Mouse (Mus musculus): ENCODE measurements at regions not wholly inside any gene's neighbourhood (a gene's known extent, or its start where the extent isn't known, plus 50 kb on each side); places are given as distances from the start of the nearest gene placed in this dataset.
A peak's percentile ranks its signal among the peaks of the same experiment; 100 is the strongest.

DNA sequence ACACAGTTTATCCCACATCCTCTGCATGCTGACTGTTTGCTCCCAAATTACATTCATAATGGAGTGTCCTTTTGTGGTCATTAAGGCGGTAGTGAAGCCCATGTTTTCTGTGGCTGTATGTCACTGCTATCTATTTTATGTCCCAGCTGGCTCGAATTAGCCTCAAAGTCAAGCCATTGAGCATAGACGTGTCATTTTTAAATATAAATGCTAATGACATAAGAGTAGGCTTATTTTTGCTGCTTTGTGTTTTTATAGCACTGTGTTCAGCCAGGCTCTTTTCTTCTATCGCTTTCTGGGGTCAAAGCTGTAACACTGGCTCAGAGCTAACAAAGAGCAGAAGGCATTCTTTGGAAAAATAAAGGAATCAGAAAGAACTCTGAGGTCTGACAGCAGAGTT is 83.8 kb upstream of the Pkn2 start:
- 67% methylated on average over 4 of the region's 4 CpGs for WGBS
- Histone ChIP-seq H3K9ac (ENCODE audit: low read depth, low read length) (no peak overlapping the region), H3K4me3 (ENCODE audit: low read length) (no peak overlapping the region), H3K9me3 (ENCODE audit: control insufficient read depth, low read length) (no peaks in the 10 kb centered on the region), H3K4me2 (ENCODE audit: low read depth, low read length) (no peak overlapping the region), H3K4me1 (ENCODE audit: control insufficient read depth, insufficient read depth, low read length) (no peaks in the 10 kb centered on the region), H3K36me3 (ENCODE audit: control insufficient read depth, insufficient read depth, low read length) (no peaks in the 10 kb centered on the region), H3K27me3 (replicated peaks; ENCODE audit: control insufficient read depth, insufficient read depth, low read length) (no peaks in the 10 kb centered on the region), H3K27ac (ENCODE audit: low read length) (no peak overlapping the region)
- no peak for ATAC-seq

DNA sequence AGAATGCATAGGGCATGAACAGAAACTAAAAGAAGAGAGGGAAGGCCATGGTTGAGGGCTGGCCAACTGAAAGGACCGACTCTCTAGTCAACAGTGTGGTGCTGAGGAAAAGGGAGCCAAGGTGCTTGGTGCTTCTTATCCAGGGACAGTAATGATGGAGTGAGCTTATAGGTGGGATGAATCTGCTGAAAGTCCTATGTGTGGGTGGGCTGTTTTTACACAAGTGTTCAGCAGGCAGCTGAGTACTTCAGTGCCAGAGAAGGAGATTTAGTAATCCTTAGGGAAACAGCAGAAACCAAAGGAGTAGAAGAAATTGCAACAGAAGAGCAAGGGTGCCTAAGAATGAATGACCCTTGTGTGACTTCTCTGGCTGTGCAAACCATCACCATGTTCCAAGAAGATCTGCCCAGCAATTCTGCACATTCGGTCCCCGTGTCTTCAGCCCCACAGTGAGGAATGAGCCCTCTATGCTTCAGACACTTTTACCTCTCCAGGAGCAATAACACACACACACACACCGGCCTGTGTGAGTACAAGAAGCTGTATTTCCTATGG is 82.1 kb upstream of the Pkn2 start:
- Histone ChIP-seq H3K36me3 (ENCODE audit: control insufficient read depth, insufficient read depth, low read length) (no peaks in the 10 kb centered on the region), H3K4me2 (ENCODE audit: low read depth, low read length) (no peak overlapping the region), H3K27ac (ENCODE audit: low read length) (no peak overlapping the region), H3K4me3 (ENCODE audit: low read length) (no peak overlapping the region), H3K27me3 (replicated peaks; ENCODE audit: control insufficient read depth, insufficient read depth, low read length) (no peaks in the 10 kb centered on the region), H3K4me1 (ENCODE audit: control insufficient read depth, insufficient read depth, low read length) (no peaks in the 10 kb centered on the region), H3K9me3 (ENCODE audit: control insufficient read depth, low read length) (no peaks in the 10 kb centered on the region), H3K9ac (ENCODE audit: low read depth, low read length) (no peak overlapping the region)
- 75% methylated on average over 4 of the region's 4 CpGs for WGBS
- no peak for ATAC-seq

DNA sequence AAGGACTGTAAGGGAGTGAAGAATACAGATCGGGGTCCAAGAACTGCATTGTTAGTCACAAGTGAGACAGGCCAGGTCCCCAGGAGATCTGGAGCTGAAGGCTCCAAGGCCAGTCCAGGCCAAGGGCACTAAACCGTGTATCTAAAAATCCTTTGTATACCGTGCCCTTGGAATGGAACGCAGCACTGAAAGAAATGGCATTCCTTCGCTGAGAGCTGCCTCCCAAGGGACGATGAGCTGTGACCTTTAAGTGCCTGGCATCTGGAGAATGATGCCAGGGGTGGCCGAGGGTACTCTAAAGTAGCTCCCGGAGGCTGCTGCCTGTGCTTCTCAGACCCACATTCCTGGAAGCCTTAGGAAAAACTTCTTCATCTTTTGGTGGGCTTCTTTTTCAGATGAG is 76.0 kb upstream of the Pkn2 start:
- no peak overlapping the region for H3K27ac ChIP-seq (ENCODE audit: low read length)
- no peak overlapping the region for H3K4me2 ChIP-seq (ENCODE audit: low read depth, low read length)
- no peak overlapping the region for H3K9ac ChIP-seq (ENCODE audit: low read depth, low read length)
- H3K4me3 ChIP-seq (ENCODE audit: low read length) = no peak overlapping the region
- H3K27me3 ChIP-seq (replicated peaks; ENCODE audit: control insufficient read depth, insufficient read depth, low read length) = no peaks in the 10 kb centered on the region
- no peaks in the 10 kb centered on the region for H3K9me3 ChIP-seq (ENCODE audit: control insufficient read depth, low read length)
- 80% methylated on average over 8 of the region's 8 CpGs for WGBS
- H3K36me3 ChIP-seq (ENCODE audit: control insufficient read depth, insufficient read depth, low read length) = no peaks in the 10 kb centered on the region
- no peaks in the 10 kb centered on the region for H3K4me1 ChIP-seq (ENCODE audit: control insufficient read depth, insufficient read depth, low read length)
- no peak for ATAC-seq

- whole genome bisulfite sequencing = 36% methylated on average over 7 of the region's 7 CpGs
- Histone ChIP-seq H3K36me3 (ENCODE audit: control insufficient read depth, insufficient read depth, low read length) (no peaks in the 10 kb centered on the region), H3K9ac (ENCODE audit: low read depth, low read length) (no peak overlapping the region), H3K4me2 (ENCODE audit: low read depth, low read length) (no peak overlapping the region), H3K27me3 (replicated peaks; ENCODE audit: control insufficient read depth, insufficient read depth, low read length) (no peaks in the 10 kb centered on the region), H3K4me1 (ENCODE audit: control insufficient read depth, insufficient read depth, low read length) (no peaks in the 10 kb centered on the region), H3K9me3 (ENCODE audit: control insufficient read depth, low read length) (no peaks in the 10 kb centered on the region), H3K27ac (ENCODE audit: low read length) (no peak overlapping the region), H3K4me3 (ENCODE audit: low read length) (no peak overlapping the region)
- ATAC-seq = no peak
These were observed 67.0 kb upstream of the Pkn2 start for GRCm38 (mm10) chr3:142948771-142949170.

GRCm38 (mm10) chr3:142941319-142942024 is 59.7 kb upstream of the Pkn2 start:
- H3K4me1 ChIP-seq (ENCODE audit: control insufficient read depth, insufficient read depth, low read length) = no peaks in the 10 kb centered on the region
- no peak overlapping the region for H3K9ac ChIP-seq (ENCODE audit: low read depth, low read length)
- no peaks in the 10 kb centered on the region for H3K36me3 ChIP-seq (ENCODE audit: control insufficient read depth, insufficient read depth, low read length)
- 49% methylated on average over 6 of the region's 6 CpGs for WGBS
- H3K9me3 ChIP-seq (ENCODE audit: control insufficient read depth, low read length) = no peaks in the 10 kb centered on the region
- ATAC-seq = no peak
- no peak overlapping the region for H3K4me2 ChIP-seq (ENCODE audit: low read depth, low read length)
- H3K27me3 ChIP-seq (replicated peaks; ENCODE audit: control insufficient read depth, insufficient read depth, low read length) = no peaks in the 10 kb centered on the region
- H3K27ac ChIP-seq (ENCODE audit: low read length) = no peak overlapping the region
- no peak overlapping the region for H3K4me3 ChIP-seq (ENCODE audit: low read length)

- H3K4me3 ChIP-seq (ENCODE audit: low read length) = no peak overlapping the region
- no peak overlapping the region for H3K27ac ChIP-seq (ENCODE audit: low read length)
- WGBS = 82% methylated on average over 5 of the region's 5 CpGs
- no peak overlapping the region for H3K9ac ChIP-seq (ENCODE audit: low read depth, low read length)
- H3K27me3 ChIP-seq (replicated peaks; ENCODE audit: control insufficient read depth, insufficient read depth, low read length) = no peaks in the 10 kb centered on the region
- no peak overlapping the region for H3K4me2 ChIP-seq (ENCODE audit: low read depth, low read length)
- H3K36me3 ChIP-seq (ENCODE audit: control insufficient read depth, insufficient read depth, low read length) = no peaks in the 10 kb centered on the region
- no peaks in the 10 kb centered on the region for H3K9me3 ChIP-seq (ENCODE audit: control insufficient read depth, low read length)
- H3K4me1 ChIP-seq (ENCODE audit: control insufficient read depth, insufficient read depth, low read length) = no peaks in the 10 kb centered on the region
- no peak for ATAC-seq
These were observed 59.1 kb upstream of the Pkn2 start for GRCm38 (mm10) chr3:142940874-142941273.

DNA sequence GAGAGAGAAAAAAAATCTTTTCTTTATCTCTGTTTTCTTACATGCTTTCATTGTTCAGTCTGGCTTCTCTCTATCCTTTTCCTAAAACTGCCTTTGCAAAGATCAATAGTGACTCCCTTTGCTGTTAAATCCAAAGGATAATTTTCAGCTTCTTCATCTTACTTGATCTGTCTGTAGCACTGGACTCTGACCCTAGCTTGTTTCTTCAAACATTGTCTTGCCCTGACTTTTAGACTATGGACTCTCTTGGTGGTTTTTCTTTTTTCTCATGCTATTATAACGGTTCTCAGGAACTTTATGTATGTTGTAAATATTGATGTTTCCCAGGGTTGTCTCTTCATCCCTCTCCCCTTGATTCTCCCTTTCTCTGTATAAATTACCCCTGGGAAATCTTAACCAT is 58.0 kb upstream of the Pkn2 start:
- WGBS = 33% methylated on average over 1 of the region's 1 CpGs
- Histone ChIP-seq H3K9me3 (ENCODE audit: control insufficient read depth, low read length) (no peaks in the 10 kb centered on the region), H3K36me3 (ENCODE audit: control insufficient read depth, insufficient read depth, low read length) (no peaks in the 10 kb centered on the region), H3K27ac (ENCODE audit: low read length) (no peak overlapping the region), H3K9ac (ENCODE audit: low read depth, low read length) (no peak overlapping the region), H3K4me1 (ENCODE audit: control insufficient read depth, insufficient read depth, low read length) (no peaks in the 10 kb centered on the region), H3K4me2 (ENCODE audit: low read depth, low read length) (no peak overlapping the region), H3K27me3 (replicated peaks; ENCODE audit: control insufficient read depth, insufficient read depth, low read length) (no peaks in the 10 kb centered on the region), H3K4me3 (ENCODE audit: low read length) (no peak overlapping the region)
- peak; percentile 59; the same call in 1 of the 2 replicates for ATAC-seq

DNA sequence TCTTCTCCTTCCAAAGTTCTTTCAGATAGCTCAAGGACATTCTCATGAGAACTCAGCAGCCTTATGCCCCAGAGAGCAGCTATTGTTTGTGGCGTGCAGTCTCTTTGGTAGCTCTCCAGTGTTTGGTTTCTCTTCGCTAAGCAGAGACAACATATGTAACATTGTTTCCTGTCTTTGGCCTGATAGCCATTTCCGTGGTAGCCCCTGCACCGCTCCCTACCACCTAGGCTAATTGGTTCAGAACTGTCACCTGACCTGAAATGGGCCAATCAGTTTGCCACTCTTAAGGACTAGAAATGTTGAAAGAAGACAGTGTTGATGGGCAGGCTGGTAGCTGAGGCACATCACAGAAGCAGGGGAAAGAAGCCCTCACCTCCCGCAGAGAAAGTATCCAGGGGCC is 54.1 kb upstream of the Pkn2 start:
- no peaks in the 10 kb centered on the region for H3K36me3 ChIP-seq (ENCODE audit: control insufficient read depth, insufficient read depth, low read length)
- H3K4me1 ChIP-seq (ENCODE audit: control insufficient read depth, insufficient read depth, low read length) = no peaks in the 10 kb centered on the region
- no peak for ATAC-seq
- H3K4me2 ChIP-seq (ENCODE audit: low read depth, low read length) = no peak overlapping the region
- no peak overlapping the region for H3K9ac ChIP-seq (ENCODE audit: low read depth, low read length)
- H3K27ac ChIP-seq (ENCODE audit: low read length) = no peak overlapping the region
- no peak overlapping the region for H3K4me3 ChIP-seq (ENCODE audit: low read length)
- no peaks in the 10 kb centered on the region for H3K27me3 ChIP-seq (replicated peaks; ENCODE audit: control insufficient read depth, insufficient read depth, low read length)
- WGBS = 75% methylated on average over 5 of the region's 5 CpGs
- H3K9me3 ChIP-seq (ENCODE audit: control insufficient read depth, low read length) = no peaks in the 10 kb centered on the region

DNA sequence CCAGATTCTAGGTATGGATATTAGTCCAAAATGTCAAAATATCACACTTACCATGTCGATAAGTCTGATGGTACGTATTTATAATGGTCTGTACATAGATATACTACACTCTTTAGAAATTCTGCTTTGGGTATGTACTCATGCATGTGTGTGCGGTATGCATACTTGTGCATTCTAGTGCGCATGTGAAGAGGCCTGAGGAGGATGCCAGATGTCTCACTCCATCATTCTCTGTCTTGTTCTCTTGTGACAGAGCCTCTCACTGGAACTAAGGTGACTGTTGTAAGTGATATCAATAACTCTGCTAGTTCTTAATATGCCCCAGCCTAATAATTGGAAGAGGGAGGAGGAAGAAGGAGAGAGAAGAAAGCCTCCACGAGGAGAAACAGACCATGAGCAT is 52.5 kb upstream of the Pkn2 start:
- Histone ChIP-seq H3K36me3 (ENCODE audit: control insufficient read depth, insufficient read depth, low read length) (no peaks in the 10 kb centered on the region), H3K9me3 (ENCODE audit: control insufficient read depth, low read length) (no peaks in the 10 kb centered on the region), H3K4me2 (ENCODE audit: low read depth, low read length) (no peak overlapping the region), H3K27me3 (replicated peaks; ENCODE audit: control insufficient read depth, insufficient read depth, low read length) (no peaks in the 10 kb centered on the region), H3K4me3 (ENCODE audit: low read length) (no peak overlapping the region), H3K9ac (ENCODE audit: low read depth, low read length) (no peak overlapping the region), H3K27ac (ENCODE audit: low read length) (no peak overlapping the region), H3K4me1 (ENCODE audit: control insufficient read depth, insufficient read depth, low read length) (no peaks in the 10 kb centered on the region)
- 87% methylated on average over 5 of the region's 5 CpGs for WGBS
- no peak for ATAC-seq

Measured in intestine, embryonic 16.5 days (tissue).